Mouse (Mus musculus) frontal cortex, postnatal 14 days (tissue): ENCODE results near the gene Ntn4.
"Not testable (repeated sequence)": the region's sequence is repeated elsewhere in the genome, so short reads cannot be mapped to it uniquely, and the experiment has no call there.

Experiments used
- DNase-seq, 2 experiments: peaks; one replicate each; pipeline ENCODE4 v3.0.0; 2022; ENCODE audit warnings: low spot score in 2 of 2

The Ntn4 gene

GRCm38 (mm10) chr10:93683896-93684295 is 43.4 kb downstream of the Ntn4 start:
- DNase-seq = no peak

GRCm38 (mm10) chr10:93685416-93685815 is 44.9 kb downstream of the Ntn4 start:
- DNase-seq = not testable (repeated sequence)

GRCm38 (mm10) chr10:93686579-93686978 is 46.1 kb downstream of the Ntn4 start:
- no peak for DNase-seq

- no peak for DNase-seq
Observed at GRCm38 (mm10) chr10:93687781-93688180, 47.3 kb downstream of the Ntn4 start.

GRCm38 (mm10) chr10:93688306-93689171 is 48.1 kb downstream of the Ntn4 start:
- DNase-seq = no peak

GRCm38 (mm10) chr10:93691344-93691743 is 50.9 kb downstream of the Ntn4 start:
- no peak for DNase-seq

- DNase-seq = no peak
Observed at GRCm38 (mm10) chr10:93695043-93695791, 54.7 kb downstream of the Ntn4 start.

GRCm38 (mm10) chr10:93696001-93696400 is 55.5 kb downstream of the Ntn4 start:
- DNase-seq = no peak

- DNase-seq = no peak
Observed at GRCm38 (mm10) chr10:93697866-93698483, 57.5 kb downstream of the Ntn4 start.

GRCm38 (mm10) chr10:93699689-93700478 is 59.4 kb downstream of the Ntn4 start:
- DNase-seq = no peak

- DNase-seq = no peak
Observed at GRCm38 (mm10) chr10:93700589-93701363, 60.3 kb downstream of the Ntn4 start.

- no peak for DNase-seq
Observed at GRCm38 (mm10) chr10:93703946-93704345, 63.5 kb downstream of the Ntn4 start.

- no peak for DNase-seq
Observed at GRCm38 (mm10) chr10:93707149-93708075, 66.9 kb downstream of the Ntn4 start.

- no peak for DNase-seq
Observed at GRCm38 (mm10) chr10:93708076-93708473, 67.6 kb downstream of the Ntn4 start.

GRCm38 (mm10) chr10:93708515-93708914 is 68.0 kb downstream of the Ntn4 start:
- DNase-seq = no peak

- DNase-seq = no peak
Observed at GRCm38 (mm10) chr10:93709536-93709935, 69.1 kb downstream of the Ntn4 start.

- DNase-seq = no peak
Observed at GRCm38 (mm10) chr10:93721625-93722337, 81.3 kb downstream of the Ntn4 start.

GRCm38 (mm10) chr10:93723942-93724542 is 83.6 kb downstream of the Ntn4 start:
- no peak for DNase-seq

- DNase-seq = no peak
Observed at GRCm38 (mm10) chr10:93728131-93728530, 87.7 kb downstream of the Ntn4 start.
